Mouse (Mus musculus): ENCODE results near the gene Zfp36l2. TPM values are rescaled to one million over a fixed set of nuclear protein-coding genes. Genes with fewer than 3 reads are reported as not detected.
"Not testable (repeated sequence)": the region's sequence is repeated elsewhere in the genome, so short reads cannot be mapped to it uniquely, and the experiment has no call there.

The Zfp36l2 gene
- total RNA-seq, 2 experiments from 2014 or later = 24.4 to 25.4 TPM

DNA sequence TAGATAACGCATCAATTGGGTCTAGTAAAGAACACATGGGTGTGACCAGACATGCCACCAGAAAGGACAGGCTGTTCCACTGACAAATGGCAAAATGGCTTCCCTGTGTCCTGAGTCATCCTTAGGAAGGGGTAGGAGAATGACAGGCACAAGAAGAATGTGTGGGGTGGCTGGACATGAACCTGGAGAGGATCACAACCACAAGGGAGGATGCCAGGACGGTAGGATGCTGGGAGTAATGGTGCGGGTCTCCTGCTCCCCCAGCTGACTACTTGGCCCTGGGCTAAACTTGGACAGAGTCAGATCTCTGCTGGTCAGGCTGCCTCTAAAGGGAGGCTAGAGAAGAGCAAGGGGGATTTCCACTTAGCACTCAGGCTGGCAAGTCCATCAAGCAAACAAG, 8.1 kb upstream of the Zfp36l2 start:
- no peak for DNase-seq (ENCODE audit: low spot score in 2 of 2)

- DNase-seq (ENCODE audit: low spot score in 2 of 2) = no peak
Observed at GRCm38 (mm10) chr17:84195003-84195395, 7.3 kb upstream of the Zfp36l2 start.

DNA sequence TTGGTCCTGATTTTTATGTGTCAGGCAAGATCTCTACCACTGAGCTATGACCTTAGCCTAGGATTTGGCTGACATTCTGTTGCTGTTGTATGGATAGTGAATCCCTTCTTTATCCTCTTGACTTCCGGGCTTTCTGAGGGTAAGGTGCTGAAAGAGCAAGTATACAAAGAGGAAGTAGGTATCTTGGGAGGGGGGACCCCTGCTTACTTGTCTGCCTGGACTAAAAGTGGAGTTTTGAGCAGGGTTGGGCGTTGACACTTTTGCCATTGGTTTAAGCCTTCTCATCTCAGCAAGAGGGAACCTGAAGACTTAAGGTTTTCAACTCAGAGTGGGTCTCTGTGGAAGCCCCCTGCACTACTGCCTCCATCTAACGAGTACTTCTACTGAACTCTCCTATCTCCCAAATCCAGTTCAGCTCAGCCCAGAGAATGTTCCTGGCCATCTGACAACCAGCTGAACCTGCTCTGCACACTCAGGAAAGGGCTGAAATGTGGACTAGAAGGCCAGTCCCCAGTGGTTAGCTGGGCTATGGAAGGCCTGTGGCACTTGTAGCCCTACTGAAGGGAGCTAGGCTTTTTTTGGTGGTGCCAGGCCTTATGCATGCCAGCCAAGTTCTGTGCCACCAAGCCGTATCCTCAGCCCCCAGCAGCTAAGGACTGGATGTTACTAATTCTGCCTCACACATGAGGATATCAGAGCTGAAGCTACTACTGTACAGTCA, 6.7 kb upstream of the Zfp36l2 start:
- no peak for DNase-seq (ENCODE audit: low spot score in 2 of 2)

DNA sequence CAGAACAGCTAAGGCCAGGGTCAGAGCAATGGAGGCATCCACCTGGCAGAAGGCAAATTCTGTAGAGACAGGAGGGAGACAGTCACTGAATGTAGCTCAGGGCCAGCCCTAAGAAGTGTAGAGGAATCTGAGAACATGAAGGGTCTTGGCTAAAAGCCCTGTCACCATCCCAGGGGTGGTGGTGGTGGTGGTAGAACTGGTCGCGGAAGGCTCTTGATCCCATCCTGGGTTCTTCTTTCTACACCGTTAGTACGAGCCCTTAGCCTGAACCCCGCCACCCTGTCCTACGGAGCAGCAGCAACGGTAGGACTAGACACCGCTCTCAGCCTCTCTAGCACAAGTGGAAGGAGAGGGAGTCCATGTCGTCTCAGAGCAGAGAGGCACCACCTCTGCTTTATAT, 5.7 kb upstream of the Zfp36l2 start:
- DNase-seq (ENCODE audit: low spot score in 2 of 2) = no peak

- DNase-seq (ENCODE audit: low spot score in 2 of 2) = no peak
Observed at GRCm38 (mm10) chr17:84191946-84192345, 4.2 kb upstream of the Zfp36l2 start.

DNA sequence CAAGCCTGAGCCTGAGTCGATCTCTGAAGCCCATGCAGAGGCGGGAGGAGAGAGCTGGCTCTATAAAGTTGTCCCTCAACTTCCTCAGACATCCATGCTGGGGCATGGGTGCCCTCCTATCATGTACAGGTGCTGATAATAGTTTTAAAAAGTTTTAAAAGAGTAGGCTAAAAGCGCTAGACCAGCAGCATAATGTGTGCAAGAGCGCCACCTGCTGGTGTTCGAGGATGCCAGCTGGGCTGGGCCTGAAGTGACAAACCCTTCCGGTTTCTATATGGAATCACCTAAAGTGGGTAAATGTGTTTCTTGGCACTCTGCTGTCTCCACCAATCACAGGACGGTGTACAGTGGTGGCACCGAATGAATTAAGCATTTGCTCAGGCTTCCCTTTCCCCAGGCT, 3.1 kb upstream of the Zfp36l2 start:
- peak; percentile 86 to 87 for DNase-seq (ENCODE audit: low spot score in 2 of 2)

DNA sequence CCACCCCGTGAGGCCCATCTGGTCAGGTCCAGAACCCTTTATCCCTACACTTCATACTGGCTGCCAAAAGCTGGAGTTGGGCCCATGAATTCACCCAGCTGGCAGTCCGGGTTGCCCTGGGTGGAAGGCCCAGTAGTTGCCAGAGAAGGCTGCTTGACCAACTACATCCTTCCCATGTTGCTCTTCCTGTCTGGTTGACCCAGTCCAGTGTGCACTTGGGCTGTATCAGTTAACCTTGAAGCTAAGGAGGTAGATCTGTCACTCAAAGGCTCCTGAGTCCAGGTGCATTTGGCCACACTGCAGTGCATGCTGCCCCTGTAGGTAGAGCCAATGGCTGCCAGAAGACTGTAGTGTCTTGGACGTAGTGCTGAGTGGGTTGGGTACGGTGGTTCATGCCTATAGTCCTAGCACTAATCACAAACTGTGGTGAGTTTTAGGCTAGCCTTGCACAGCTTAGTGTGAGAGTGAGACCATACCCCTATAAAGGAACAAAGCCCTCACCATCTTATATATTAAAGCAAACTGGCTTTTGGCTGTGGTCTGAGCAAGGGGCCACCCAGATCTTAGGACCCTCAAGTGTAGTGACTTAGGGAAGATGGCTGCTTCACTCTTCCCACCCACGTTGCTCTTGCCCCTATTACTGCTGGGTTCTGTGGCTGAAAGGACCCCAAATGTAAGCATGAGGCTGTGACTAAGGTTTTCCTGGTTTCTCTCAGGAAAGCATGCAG, 1.5 kb upstream of the Zfp36l2 start:
- DNase-seq (ENCODE audit: low spot score in 2 of 2) = no peak

DNA sequence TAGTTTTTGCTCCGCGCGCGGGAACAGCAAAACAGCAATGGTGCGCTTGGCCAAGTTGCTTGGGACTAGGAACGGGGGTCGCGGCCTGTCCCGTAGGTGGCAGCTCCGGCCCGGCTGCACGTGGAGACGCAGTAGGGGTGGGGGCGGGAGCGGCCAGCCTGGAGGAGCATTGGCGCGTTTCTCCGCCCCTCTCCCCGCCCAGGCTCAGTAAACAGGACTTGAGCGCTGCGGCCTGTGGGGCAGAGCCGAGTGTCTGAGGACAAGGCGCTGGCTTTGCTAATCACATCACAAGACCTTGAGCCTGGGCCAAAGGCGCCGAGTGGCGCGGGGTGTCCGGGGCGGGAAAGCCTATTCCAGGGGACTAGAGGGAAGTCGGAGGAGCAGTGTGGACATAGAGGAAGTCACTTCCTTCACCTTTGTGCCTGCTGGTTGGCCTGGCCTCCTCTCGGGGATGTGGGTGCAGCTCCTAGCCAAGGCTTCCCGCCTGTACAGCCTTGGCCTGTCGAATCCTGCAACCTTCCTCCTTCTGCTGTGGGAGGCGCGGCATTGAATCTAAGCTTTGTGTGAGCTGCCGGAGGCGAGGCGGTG, 721 bp upstream of the Zfp36l2 start:
- DNase-seq (ENCODE audit: low spot score in 2 of 2) = peak; percentile 76 to 83

DNA sequence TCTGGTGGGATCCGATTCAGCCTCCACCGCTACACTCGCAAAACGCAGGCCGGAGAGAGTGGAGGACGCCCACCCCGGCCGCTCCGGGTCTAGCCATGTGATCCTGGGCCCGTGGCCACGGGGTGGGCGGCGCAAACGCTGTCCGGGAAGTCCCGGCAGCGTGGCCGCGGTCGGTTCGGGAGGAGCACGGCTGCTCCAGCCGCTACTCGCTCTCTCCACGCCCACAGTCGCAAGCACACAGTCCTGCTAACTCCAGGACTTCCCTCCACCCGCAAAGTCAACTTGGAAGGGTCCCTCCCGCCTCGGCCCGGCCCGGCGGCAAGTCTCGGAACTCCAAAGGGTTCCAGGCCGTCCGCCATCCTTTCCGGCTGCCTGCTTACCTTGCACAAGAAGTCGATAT, 483 bp downstream of the Zfp36l2 start:
- not testable (repeated sequence) for DNase-seq (ENCODE audit: low spot score in 2 of 2)

GRCm38 (mm10) chr17:84186451-84187202, 1.1 kb downstream of the Zfp36l2 start:
- peak; percentile 57 to 61 for DNase-seq (ENCODE audit: low spot score in 2 of 2)

DNA sequence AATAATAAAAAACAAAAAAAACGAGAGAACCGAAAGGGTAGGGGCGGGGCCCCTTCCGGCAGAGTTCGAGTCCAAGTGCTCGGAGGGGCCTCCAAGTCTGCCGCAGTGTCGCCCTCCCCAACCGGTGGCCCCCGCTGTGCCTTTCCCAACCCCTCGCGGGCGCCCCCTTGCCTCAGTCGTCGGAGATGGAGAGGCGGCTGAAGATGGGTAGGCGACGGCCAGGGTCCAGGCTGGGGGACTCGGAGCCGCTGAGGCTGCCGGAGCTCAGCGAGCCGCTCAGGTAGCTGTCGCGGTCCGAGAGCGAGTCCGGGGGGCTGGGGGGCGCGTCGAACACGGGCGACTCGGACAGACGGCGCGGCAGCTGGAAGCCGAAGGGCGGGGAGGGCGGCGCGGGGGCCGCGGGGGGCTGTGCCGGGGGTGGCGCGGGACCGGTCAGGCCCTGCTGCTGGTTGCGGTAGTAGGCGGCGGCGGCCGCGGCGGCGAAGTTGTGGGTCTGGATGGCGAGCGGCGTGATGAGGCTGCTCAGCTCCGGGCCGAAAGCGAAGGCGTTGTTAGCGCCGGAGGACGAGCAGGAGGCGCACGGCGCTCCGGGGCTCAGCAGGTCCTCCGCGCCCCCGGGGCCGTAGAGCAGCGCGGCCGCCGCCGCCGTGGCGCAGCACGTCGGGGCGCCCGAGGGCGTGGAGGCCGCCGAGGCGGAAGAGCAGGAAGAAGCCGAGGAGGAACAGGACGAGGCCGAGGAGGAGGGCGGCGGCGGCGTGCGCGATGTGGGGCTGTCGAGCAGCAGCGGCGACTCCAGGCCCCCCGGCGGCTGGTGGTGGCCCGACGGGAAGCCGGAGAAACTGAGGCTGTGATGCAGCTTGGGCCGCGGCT, 1.9 kb downstream of the Zfp36l2 start:
- DNase-seq (ENCODE audit: low spot score in 2 of 2) = peak; percentile 70 to 75

DNA sequence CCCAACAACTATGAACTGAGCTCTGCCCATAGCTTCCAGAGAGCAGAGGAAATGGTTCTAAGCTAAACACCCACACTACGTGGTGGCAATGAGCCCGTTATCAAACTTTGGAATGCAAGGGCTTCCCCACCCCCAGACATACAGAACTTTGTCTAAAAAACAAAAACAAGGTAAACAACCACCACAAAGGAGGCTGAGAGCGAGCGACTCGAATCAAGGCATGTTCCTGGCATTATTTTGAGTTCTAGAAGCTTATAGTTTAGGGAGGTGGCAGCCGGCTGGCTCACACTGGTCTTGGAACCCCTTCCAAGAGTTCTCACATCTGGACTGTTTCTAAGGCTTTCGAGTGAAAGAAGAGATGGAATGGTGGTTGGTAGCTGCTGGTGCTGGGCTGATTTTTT, 2.7 kb downstream of the Zfp36l2 start:
- no peak for DNase-seq (ENCODE audit: low spot score in 2 of 2)

- peak; percentile 70 to 75 for DNase-seq (ENCODE audit: low spot score in 2 of 2)
Observed at GRCm38 (mm10) chr17:84183291-84183781, 4.4 kb downstream of the Zfp36l2 start.

DNA sequence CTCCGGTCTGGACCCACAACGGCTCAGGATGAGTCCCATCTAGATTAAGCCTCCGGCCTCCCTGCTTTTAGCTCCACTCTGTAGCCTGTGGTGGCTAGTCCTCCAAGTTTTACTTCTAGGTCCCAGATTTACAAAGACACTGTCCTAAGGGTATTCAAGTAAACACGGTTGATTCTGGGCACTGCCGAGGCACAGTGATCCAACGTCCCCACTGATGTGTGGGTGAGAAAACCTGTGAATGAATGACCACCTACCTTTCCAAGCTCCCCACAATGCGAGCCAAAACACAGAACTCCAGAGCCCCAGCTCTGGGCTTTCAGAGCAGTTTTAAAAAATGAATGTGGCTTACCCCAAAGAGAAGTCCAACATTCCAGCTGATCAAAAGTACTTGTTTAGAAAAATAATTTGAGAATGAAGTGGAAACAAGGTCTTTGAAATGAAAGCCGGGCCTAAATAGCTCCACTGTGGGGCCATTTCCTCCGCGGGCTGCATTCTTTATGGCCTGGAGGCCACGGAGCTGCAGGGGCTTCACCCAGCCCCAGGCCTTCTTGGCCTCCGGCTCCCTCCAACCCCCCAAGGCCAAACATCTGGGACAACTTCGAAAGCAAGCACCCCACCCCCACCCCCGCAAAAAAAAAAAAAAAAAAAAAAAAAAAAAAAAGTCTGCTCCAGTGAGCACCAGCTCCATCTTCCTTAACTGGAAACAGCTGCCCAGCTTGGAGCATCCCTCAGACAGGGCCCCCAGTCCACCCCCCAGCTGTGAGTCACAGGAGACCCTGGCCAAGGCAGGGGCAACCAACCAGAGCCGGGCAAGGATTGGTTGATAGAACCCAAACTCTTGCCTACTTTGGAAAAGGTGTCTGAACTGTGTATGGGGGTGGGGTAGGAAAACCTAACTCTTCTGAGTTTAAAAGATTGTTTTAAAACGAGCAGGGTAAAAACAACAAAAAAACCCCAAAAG, 5.2 kb downstream of the Zfp36l2 start:
- no peak for DNase-seq (ENCODE audit: low spot score in 2 of 2)

GRCm38 (mm10) chr17:84181502-84182310, 6.0 kb downstream of the Zfp36l2 start:
- peak; percentile 47 to 48 for DNase-seq (ENCODE audit: low spot score in 2 of 2)

GRCm38 (mm10) chr17:84180715-84181501, 6.8 kb downstream of the Zfp36l2 start:
- no peak for DNase-seq (ENCODE audit: low spot score in 2 of 2)

- DNase-seq (ENCODE audit: low spot score in 2 of 2) = no peak
Observed at GRCm38 (mm10) chr17:84179973-84180365, 7.8 kb downstream of the Zfp36l2 start.

All from layer of hippocampus, postnatal 10 days (tissue).